Mouse (Mus musculus): ENCODE measurements around the gene Hbs1l. TPM values are rescaled to one million over a fixed set of nuclear protein-coding genes. Genes with fewer than 3 reads are reported as not detected.

Gene Hbs1l
- polyA plus RNA-seq (2015; fragmentation: Nextera tagmentation; extraction: Ambion mirVana), result 82.8 and 88.2 TPM in 2 replicates

DNA sequence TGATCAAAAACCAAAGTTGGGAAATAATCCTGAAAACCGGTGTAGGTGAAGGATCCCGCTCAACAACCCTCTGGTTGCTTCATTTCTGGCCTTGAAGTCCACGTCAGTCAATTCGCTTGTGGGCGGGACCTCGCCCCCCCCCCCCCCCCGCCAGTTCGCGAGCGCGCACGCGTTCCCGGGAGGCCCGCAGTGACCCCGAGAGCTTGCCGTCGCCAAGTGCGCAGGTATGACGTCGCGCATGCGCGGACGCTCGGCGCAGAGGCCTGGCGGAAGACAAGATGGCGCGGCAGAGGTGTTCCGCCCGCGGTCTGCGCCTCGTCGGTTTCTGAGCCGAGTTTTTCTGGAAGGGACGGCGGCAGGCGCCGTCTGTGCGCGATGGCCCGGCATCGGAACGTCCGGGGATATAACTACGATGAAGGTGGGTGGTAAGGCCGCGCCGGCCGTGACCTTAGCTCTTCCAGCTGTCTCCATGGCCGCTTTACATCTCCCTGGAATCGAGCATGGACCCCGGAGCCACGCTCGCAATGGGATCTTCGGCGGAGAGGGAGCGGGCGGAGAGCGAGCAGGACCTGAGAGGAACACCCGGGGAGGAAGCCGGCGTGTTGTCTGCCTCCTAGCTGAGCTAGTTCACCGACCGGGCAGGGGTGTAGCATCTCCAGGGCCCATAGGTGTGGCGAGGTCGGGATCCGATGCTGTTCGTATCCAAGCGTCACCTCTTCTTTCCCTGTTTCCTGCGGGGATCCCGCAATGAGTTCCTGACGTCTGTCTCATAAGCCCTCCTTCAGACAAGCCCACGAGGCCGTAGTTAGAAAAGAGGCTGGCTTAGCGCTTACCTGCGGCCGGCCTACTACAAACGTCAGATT is at the start of gene Hbs1l:
TSS of gene Hbs1l (plus strand) at position 221 of the 863 bp plus-strand sequence.
- H3K27me3 ChIP-seq, result no peaks in the 10 kb centered on the region
- H3K4me3 ChIP-seq, result peak within 1 kb of the TSS; percentile 93
- peak within 1 kb of the TSS; percentile 82 for H3K9ac ChIP-seq
- peak within 1 kb of the TSS; percentile 76 for H3K27ac ChIP-seq
- peak; percentile 92 for ATAC-seq (ENCODE audit: insufficient number of reproducible peaks, low FRiP score, low TSS enrichment, low read depth)
- under 1% methylated on average over 63 of the region's 81 CpGs for WGBS
- H3K4me1 ChIP-seq, result peaks cover 8% of the 10 kb centered on the region
- H3K36me3 ChIP-seq, result peaks cover 10% of the 10 kb centered on the region
- H3K9me3 ChIP-seq, result no peaks in the 10 kb centered on the region
- peak within 1 kb of the TSS; percentile 58 for H3K4me2 ChIP-seq

- H3K4me3 ChIP-seq, result no peak overlapping the region
- no peaks in the 10 kb centered on the region for H3K36me3 ChIP-seq
- H3K9me3 ChIP-seq, result no peaks in the 10 kb centered on the region
- H3K27ac ChIP-seq, result no peak overlapping the region
- WGBS, result 69% methylated on average over 4 of the region's 4 CpGs
- no peaks in the 10 kb centered on the region for H3K27me3 ChIP-seq
- H3K4me2 ChIP-seq, result no peak overlapping the region
- H3K9ac ChIP-seq, result no peak overlapping the region
- no peak for ATAC-seq (ENCODE audit: insufficient number of reproducible peaks, low FRiP score, low TSS enrichment, low read depth)
- no peaks in the 10 kb centered on the region for H3K4me1 ChIP-seq
Measured at GRCm38 (mm10) chr10:21248556-21248955, 47.2 kb upstream of the Hbs1l start.

- no peaks in the 10 kb centered on the region for H3K27me3 ChIP-seq
- WGBS, result 48% methylated on average over 15 of the region's 15 CpGs
- no peak for ATAC-seq (ENCODE audit: insufficient number of reproducible peaks, low FRiP score, low TSS enrichment, low read depth)
- H3K4me1 ChIP-seq, result no peaks in the 10 kb centered on the region
- H3K9me3 ChIP-seq, result no peaks in the 10 kb centered on the region
- H3K4me3 ChIP-seq, result no peak overlapping the region
- no peak overlapping the region for H3K4me2 ChIP-seq
- no peaks in the 10 kb centered on the region for H3K36me3 ChIP-seq
- no peak overlapping the region for H3K9ac ChIP-seq
- H3K27ac ChIP-seq, result no peak overlapping the region
Measured at GRCm38 (mm10) chr10:21251881-21252534, 43.8 kb upstream of the Hbs1l start.

DNA sequence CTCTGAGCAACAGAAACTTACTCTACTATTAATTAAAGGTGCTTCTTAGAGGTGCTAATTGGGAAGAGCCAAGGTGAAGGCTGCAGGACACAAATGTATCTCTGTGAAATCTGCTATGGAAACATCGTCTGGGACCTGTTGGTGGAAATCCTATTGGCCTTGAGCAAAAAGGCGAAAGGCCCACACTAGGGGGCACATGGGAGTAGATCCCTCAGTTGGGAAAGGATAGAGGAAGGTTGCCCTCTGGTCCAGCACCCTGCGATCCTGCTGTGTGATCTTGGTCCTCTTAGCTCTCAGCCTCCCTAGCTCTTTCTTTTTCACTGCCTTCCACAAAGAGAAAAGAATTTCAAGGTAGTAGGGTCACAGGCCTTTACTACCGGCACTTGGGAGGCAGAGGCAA is 43.0 kb upstream of the Hbs1l start:
- no peaks in the 10 kb centered on the region for H3K9me3 ChIP-seq
- ATAC-seq (ENCODE audit: insufficient number of reproducible peaks, low FRiP score, low TSS enrichment, low read depth), result no peak
- H3K4me2 ChIP-seq, result no peak overlapping the region
- no peak overlapping the region for H3K9ac ChIP-seq
- H3K27me3 ChIP-seq, result no peaks in the 10 kb centered on the region
- no peak overlapping the region for H3K27ac ChIP-seq
- 83% methylated on average over 4 of the region's 4 CpGs for WGBS
- no peaks in the 10 kb centered on the region for H3K36me3 ChIP-seq
- no peak overlapping the region for H3K4me3 ChIP-seq
- no peaks in the 10 kb centered on the region for H3K4me1 ChIP-seq

GRCm38 (mm10) chr10:21254266-21255140 is 41.3 kb upstream of the Hbs1l start:
- ATAC-seq (ENCODE audit: insufficient number of reproducible peaks, low FRiP score, low TSS enrichment, low read depth), result no peak
- no peaks in the 10 kb centered on the region for H3K9me3 ChIP-seq
- no peaks in the 10 kb centered on the region for H3K36me3 ChIP-seq
- no peak overlapping the region for H3K27ac ChIP-seq
- no peak overlapping the region for H3K4me2 ChIP-seq
- no peak overlapping the region for H3K9ac ChIP-seq
- no peaks in the 10 kb centered on the region for H3K4me1 ChIP-seq
- 83% methylated on average over 12 of the region's 12 CpGs for WGBS
- H3K27me3 ChIP-seq, result no peaks in the 10 kb centered on the region
- no peak overlapping the region for H3K4me3 ChIP-seq

DNA sequence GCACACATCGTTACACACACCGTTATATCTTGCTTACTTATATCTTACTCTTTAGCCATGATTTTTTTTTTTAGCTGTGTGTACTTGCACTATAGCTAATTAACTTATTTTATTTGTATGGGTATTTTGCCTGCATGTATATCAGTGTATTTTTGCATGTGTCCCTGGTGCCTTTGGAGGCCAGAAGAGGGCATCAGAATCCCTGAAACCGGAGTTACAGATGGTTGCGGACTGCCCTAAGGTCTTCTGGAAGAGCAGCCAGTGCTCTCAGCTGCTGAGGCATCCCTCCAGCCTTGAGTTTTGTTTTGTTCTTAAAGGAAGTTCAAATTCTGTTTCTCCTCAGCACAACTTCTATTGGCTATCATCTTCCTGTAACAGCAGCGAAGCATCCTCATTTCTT is 38.5 kb upstream of the Hbs1l start:
- no peak overlapping the region for H3K4me2 ChIP-seq
- H3K9me3 ChIP-seq, result no peaks in the 10 kb centered on the region
- no peak overlapping the region for H3K9ac ChIP-seq
- H3K4me1 ChIP-seq, result no peaks in the 10 kb centered on the region
- H3K27me3 ChIP-seq, result no peaks in the 10 kb centered on the region
- no peaks in the 10 kb centered on the region for H3K36me3 ChIP-seq
- no peak overlapping the region for H3K4me3 ChIP-seq
- H3K27ac ChIP-seq, result no peak overlapping the region
- WGBS, result 66% methylated on average over 5 of the region's 5 CpGs
- ATAC-seq (ENCODE audit: insufficient number of reproducible peaks, low FRiP score, low TSS enrichment, low read depth), result no peak

GRCm38 (mm10) chr10:21259649-21260048 is 36.1 kb upstream of the Hbs1l start:
- Histone ChIP-seq H3K4me1 (no peaks in the 10 kb centered on the region), H3K4me2 (no peak overlapping the region), H3K9me3 (no peaks in the 10 kb centered on the region), H3K4me3 (no peak overlapping the region), H3K27me3 (no peaks in the 10 kb centered on the region), H3K9ac (no peak overlapping the region), H3K27ac (no peak overlapping the region), H3K36me3 (no peaks in the 10 kb centered on the region)
- 74% methylated on average over 2 of the region's 2 CpGs for WGBS
- ATAC-seq (ENCODE audit: insufficient number of reproducible peaks, low FRiP score, low TSS enrichment, low read depth), result no peak

GRCm38 (mm10) chr10:21265188-21265587 is 30.6 kb upstream of the Hbs1l start:
- no peaks in the 10 kb centered on the region for H3K27me3 ChIP-seq
- no peak overlapping the region for H3K9ac ChIP-seq
- H3K4me1 ChIP-seq, result no peaks in the 10 kb centered on the region
- H3K4me3 ChIP-seq, result no peak overlapping the region
- no peak overlapping the region for H3K4me2 ChIP-seq
- no peaks in the 10 kb centered on the region for H3K9me3 ChIP-seq
- WGBS, result 78% methylated on average over 11 of the region's 11 CpGs
- no peaks in the 10 kb centered on the region for H3K36me3 ChIP-seq
- H3K27ac ChIP-seq, result no peak overlapping the region
- ATAC-seq (ENCODE audit: insufficient number of reproducible peaks, low FRiP score, low TSS enrichment, low read depth), result no peak

DNA sequence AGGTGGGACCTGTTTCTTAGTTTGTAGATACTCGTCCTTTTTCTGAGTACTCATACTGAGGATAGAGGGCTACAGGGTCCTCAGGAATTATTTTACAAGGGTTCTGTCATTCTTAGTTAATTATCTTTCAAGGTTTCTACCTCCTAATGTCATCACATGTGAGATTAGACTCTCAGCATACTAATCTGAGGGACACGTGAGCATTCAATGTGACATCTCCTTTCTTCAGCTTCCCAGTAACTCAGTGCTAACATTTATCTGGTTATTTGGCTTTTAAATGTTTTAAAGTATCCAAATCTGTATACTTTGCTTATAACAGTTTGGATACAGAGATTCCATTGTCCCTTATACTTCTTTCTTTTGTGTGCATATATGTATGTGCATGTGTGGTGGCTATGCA is 28.3 kb upstream of the Hbs1l start:
- no peaks in the 10 kb centered on the region for H3K4me1 ChIP-seq
- whole genome bisulfite sequencing, result 79% methylated on average over 2 of the region's 2 CpGs
- H3K9me3 ChIP-seq, result no peaks in the 10 kb centered on the region
- no peaks in the 10 kb centered on the region for H3K36me3 ChIP-seq
- no peak overlapping the region for H3K4me3 ChIP-seq
- no peak overlapping the region for H3K27ac ChIP-seq
- ATAC-seq (ENCODE audit: insufficient number of reproducible peaks, low FRiP score, low TSS enrichment, low read depth), result no peak
- no peak overlapping the region for H3K4me2 ChIP-seq
- no peak overlapping the region for H3K9ac ChIP-seq
- no peaks in the 10 kb centered on the region for H3K27me3 ChIP-seq

- H3K27me3 ChIP-seq, result no peaks in the 10 kb centered on the region
- H3K36me3 ChIP-seq, result no peaks in the 10 kb centered on the region
- no peak for ATAC-seq (ENCODE audit: insufficient number of reproducible peaks, low FRiP score, low TSS enrichment, low read depth)
- no peak overlapping the region for H3K4me3 ChIP-seq
- WGBS, result 84% methylated on average over 6 of the region's 6 CpGs
- no peak overlapping the region for H3K27ac ChIP-seq
- no peak overlapping the region for H3K4me2 ChIP-seq
- H3K9ac ChIP-seq, result no peak overlapping the region
- no peaks in the 10 kb centered on the region for H3K9me3 ChIP-seq
- no peaks in the 10 kb centered on the region for H3K4me1 ChIP-seq
Measured at GRCm38 (mm10) chr10:21268786-21269410, 26.9 kb upstream of the Hbs1l start.

DNA sequence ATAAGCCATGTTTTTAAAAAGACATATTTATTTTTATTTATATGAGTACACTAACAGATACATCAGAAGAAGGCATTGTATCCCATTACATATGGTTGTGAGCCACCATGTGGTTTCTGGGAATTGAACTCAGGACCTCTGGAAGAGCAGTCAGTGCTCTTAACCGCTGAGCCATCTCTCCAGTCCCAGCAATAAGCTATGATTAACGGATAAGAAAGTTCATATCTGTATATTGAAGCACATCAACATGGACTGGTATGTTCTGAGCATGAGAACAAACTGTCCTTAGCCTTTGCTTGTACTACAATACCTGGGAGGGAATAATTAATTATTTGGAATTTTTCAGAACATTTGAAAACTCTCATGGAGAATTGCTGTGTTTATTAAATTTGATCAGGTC is 25.9 kb upstream of the Hbs1l start:
- Histone ChIP-seq H3K27ac (no peak overlapping the region), H3K27me3 (no peaks in the 10 kb centered on the region), H3K4me2 (no peak overlapping the region), H3K4me1 (no peaks in the 10 kb centered on the region), H3K9ac (no peak overlapping the region), H3K36me3 (no peaks in the 10 kb centered on the region), H3K4me3 (no peak overlapping the region), H3K9me3 (no peaks in the 10 kb centered on the region)
- WGBS, result 87% methylated on average over 2 of the region's 2 CpGs
- no peak for ATAC-seq (ENCODE audit: insufficient number of reproducible peaks, low FRiP score, low TSS enrichment, low read depth)
